ENCODE assay signal across 17 mouse cellular contexts in the genomic region with DNA sequence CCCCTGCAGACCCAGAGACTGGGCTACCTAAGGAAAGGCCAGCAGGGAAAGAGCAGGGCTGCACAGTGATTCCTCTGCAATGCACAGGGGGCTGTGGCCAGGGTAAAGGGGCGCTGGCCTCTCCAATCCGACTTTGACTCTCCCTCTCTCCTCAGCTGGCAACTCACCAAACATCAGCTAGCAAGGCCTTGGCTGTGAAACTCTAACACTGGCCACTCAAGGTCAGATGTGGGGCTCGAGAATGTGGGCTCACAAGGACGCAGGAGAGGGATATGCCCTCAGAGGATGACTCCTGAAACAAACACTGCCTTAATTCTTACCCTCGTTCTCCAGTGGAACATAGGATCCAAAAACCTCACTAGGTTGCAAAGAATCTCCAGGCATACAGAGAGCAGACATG.
"Had no signal": no experiment of that assay in that cellular context is flagged by ENCODE, and none has a peak within 500 bp of the region (broad histone marks: within the 10 kb centered on the region; RNA-seq: fewer than 3 reads in every experiment).

No protein-coding gene starts in this region.

- DNase-seq: kidney, adult 18-20 months; kidney, postnatal 10 days; kidney, postnatal 4 days; liver; liver, embryonic 13.5 days; liver, postnatal 0 days; lung, postnatal 14 days; retina, postnatal 1 day; right cerebral cortex, postnatal 14 days; thymus, adult 18-20 months; thymus, postnatal 14 days had no signal

- H3K4me3 ChIP-seq: limb, embryonic 12.5 days; liver, embryonic 13.5 days; lung, embryonic 15.5 days; midbrain, embryonic 12.5 days; neural tube, embryonic 13.5 days had no signal

- H3K4me1 ChIP-seq: limb, embryonic 12.5 days; liver, embryonic 13.5 days; midbrain, embryonic 12.5 days had no signal

- H3K27ac ChIP-seq: limb, embryonic 12.5 days; liver, embryonic 13.5 days; lung, embryonic 15.5 days; macrophage; midbrain, embryonic 12.5 days; neural tube, embryonic 13.5 days had no signal

- ATAC-seq: liver, postnatal 0 days; midbrain, embryonic 16.5 days had no signal
